Mouse (Mus musculus) natural killer cell, adult 2 months (primary cell): ENCODE results near the gene Cdc42bpg.
A peak's percentile ranks its signal among the peaks of the same experiment; 100 is the strongest.
"Not testable (repeated sequence)": the region's sequence is repeated elsewhere in the genome, so short reads cannot be mapped to it uniquely, and the experiment has no call there.

ENCODE experiments used
- DNase-seq, 2 experiments: peaks; one replicate each; pipeline ENCODE4 v3.0.0; 2022; ENCODE audit warnings: low spot score in 2 of 2

Gene Cdc42bpg

DNA sequence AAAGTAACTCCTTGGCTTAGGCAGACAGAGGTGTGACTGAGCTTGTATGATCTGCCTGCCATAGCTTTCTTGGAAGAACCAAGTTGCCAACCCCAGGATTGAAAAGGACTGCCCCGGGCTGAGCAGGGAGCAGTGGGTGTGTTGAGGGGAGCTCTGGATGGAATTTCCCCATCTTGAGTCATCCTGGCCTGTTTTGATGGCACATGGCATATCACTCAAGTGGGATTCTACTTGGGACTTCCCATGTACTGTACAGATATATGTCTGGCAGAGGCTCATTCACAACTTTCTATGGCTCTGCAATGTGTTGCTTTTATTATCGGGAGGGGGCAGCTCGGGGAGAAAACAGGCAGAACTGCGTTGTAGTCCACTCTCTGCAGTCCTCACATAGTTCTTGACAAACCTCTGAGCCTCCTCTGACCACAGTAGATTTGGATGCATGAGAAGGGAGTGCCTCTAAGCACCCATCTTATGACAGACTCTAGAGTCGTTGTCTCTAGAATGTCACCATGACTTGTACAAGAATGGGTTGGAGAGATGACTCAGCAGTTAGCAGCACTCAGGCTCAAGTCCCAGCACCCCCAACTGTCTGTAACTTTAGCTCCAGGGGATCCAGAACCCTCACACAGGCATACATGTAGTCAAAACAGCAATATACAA is 9.6 kb upstream of the Cdc42bpg start:
- no peak for DNase-seq

- DNase-seq, result peak; percentile 35 to 46
Measured at GRCm38 (mm10) chr19:6297641-6298040, 8.6 kb upstream of the Cdc42bpg start.

DNA sequence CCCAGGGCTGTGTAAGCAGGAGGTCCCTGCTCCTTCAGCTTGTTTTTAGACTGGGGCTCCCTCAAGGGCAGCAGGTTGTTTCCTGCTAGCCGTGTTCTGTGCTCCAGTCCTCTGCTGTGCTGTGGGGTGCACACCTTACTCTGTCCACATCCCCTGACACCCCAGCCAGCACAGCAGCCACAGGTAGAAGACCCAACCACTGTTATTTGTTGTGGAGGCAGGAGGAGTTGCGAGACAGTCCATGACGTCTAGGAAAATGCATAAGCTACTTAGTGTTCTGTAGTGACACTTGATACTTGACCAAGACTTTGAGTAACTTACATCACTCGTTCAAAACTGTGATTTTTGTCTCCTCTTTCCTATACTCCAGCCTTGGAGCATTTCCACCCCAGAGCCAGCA is 7.3 kb upstream of the Cdc42bpg start:
- no peak for DNase-seq

DNA sequence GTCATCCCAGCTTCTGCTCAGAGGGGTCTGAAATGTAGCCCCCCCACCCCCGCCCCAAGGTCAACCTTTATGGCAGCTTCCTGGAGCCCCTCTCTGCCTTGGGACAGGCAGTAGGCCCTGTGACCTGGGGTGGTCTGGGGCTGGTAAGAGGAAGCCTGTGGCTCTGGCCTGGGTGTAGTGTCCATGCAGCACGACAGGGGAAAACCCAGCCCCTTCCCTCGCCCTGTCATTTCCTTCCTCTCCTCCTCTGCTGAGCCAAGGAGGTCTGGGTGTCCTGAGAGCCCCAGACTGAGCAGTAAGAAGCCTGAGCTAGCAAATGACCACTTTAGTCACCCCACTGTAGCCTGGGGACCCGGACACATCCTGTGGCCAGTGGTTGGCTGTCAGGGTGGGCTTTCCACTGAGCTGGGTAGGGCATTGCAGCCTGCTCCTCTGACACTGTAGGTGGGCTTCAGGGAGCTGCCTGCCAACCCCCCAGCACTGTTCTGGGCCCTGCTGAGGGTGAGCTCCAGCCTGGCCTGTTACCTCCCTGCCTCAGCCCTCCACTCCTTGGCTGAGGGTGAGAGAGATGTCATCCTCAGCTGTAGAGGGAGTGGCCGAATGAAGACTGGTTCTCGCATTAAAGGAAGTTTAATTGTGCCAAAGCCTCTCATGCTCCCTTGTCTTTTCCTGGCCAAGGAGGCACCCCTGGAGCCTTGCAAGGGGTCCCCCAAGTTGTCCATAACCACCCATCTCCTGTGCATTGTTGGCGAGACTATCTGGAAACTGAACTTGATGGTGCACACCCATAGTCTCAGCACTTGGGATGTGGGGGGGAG is 6.6 kb upstream of the Cdc42bpg start:
- DNase-seq, result peak; percentile 36 to 46

GRCm38 (mm10) chr19:6300402-6300841 is 5.8 kb upstream of the Cdc42bpg start:
- DNase-seq, result no peak

- no peak for DNase-seq
Measured at GRCm38 (mm10) chr19:6302114-6302513, 4.1 kb upstream of the Cdc42bpg start.

GRCm38 (mm10) chr19:6302522-6302921 is 3.7 kb upstream of the Cdc42bpg start:
- DNase-seq, result no peak

- DNase-seq, result no peak
Measured at GRCm38 (mm10) chr19:6303831-6304230, 2.4 kb upstream of the Cdc42bpg start.

GRCm38 (mm10) chr19:6304787-6305516 is 1.3 kb upstream of the Cdc42bpg start:
- DNase-seq, result peak; percentile 78 to 88

DNA sequence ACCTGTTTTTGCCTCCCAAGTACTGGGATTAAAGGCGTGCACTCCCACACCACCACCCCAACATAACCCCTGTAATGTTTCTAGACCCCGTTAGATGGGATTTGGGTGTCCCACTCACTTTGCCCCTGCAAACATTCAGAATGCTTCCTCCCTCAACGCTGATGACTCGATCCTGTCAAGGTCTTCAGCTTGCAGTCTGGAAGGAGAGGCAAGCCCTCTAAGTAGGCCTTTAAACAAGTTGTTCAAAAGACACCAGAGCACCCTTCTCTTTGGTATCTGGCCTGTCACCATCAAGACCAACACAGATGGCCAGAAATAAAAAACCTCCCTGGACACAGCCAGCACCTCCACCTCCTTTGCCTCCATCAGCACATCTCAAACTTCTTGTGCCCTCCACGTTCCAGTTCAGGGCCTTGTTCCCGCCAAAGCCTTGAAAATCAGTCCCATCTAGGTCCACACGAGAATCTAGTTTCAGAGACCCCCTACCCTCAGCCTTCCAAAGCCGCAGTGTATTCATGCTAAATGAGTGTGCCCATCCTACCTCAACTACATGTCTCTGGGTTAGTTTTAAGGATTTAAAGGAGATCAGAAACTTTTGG is 640 bp upstream of the Cdc42bpg start:
- DNase-seq, result no peak

- peak; percentile 69 to 83 for DNase-seq
Measured at GRCm38 (mm10) chr19:6306586-6306985, 330 bp downstream of the Cdc42bpg start.

DNA sequence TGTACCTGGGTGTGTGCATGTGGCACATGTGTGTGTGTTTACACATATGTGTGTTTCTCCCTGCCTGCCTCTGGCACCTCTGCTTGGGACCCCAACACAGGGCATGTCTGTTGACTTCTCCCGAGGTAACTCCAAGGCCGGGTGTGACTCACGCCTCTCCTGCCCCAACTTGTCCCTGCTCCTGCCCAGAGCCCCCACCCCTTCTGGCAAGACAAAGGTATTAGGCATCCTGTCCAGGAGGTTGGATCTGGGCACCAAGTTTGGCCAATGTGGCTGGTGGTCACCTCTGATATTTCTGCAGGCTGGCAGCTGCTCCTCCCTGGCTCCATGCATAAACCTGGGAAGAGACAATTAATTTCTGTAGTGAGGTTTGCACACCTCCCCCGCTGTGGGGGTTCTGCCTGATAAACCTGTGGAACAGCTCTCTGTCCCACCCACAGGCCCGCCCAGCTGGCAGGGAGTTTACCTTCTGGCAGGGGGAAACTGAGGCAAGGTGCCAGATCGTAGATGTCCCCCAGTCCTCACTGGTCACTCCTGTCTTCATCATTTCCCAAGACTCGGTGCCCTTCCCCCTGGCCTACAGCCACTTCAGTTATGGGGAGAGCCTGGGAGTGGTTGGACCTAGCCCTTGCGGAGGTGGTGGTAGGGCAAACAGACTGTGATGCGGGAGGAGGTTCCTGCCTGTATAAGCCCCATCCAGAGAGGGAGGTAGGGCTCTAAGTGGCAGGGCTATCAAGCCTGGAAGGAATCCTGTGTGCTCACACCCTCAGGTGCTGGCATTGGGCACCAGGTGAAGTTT is 1.7 kb downstream of the Cdc42bpg start:
- no peak for DNase-seq

GRCm38 (mm10) chr19:6310181-6310580 is 3.9 kb downstream of the Cdc42bpg start:
- no peak for DNase-seq

GRCm38 (mm10) chr19:6311783-6312182 is 5.5 kb downstream of the Cdc42bpg start:
- DNase-seq, result not testable (repeated sequence)

DNA sequence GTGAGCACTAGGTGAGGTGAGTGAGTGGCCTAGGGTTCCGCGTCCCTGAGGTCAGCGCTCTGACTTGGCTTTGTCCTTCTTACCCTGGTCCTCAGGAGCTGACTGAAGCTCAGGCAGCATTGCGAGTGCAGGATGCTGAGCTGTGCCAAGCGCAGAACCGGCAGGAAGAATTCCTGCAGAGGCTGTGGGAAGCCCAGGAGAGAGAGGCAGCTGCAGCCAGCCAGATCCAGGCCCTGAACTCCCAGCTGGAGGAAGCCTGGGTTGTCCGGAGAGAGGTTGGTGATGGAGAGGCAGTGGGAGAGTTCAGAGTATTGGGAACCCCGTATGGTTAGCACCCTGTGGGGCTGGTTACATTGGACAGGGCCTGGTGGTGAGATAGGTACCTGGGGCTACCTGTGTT is 7.5 kb downstream of the Cdc42bpg start:
- no peak for DNase-seq

DNA sequence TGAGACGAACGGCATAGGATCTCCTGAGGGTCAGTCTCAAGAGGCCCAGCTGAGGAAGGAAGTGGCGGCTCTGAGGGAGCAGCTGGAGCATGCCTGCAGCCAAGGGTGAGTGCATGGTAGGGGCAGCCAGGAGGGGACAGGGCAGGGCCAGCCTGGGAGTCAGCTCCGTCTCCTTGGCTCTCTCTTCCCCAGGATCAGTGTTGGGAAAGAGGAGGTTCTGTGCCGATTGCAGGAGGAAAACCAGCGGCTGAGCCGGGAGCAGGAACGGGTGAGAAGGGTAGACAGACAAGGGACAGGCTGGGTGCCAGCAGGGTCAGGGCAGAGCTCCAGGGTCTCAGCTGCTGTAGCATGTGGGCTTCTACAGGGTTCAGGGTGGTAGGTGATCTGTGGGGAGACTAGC is 8.3 kb downstream of the Cdc42bpg start:
- DNase-seq, result no peak

- DNase-seq, result no peak
Measured at GRCm38 (mm10) chr19:6315573-6315972, 9.3 kb downstream of the Cdc42bpg start.

DNA sequence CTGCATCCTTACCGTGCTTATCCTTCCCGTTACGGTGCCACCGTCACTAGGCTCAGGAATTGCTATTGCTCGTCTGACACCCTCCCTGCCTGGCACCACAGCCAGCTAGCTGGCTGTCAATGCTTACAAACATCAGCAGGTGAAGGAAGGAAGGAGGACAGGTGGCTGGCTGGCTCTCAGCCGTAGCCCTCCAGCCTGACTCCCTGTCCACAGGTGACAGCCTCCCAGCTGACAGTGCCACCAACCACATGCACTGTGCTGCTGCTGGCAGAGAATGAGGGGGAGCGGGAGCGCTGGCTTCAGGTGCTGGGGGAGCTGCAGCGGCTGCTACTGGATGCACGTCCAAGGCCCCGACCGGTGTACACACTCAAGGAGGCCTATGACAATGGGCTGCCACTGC is 11.9 kb downstream of the Cdc42bpg start:
- no peak for DNase-seq

DNA sequence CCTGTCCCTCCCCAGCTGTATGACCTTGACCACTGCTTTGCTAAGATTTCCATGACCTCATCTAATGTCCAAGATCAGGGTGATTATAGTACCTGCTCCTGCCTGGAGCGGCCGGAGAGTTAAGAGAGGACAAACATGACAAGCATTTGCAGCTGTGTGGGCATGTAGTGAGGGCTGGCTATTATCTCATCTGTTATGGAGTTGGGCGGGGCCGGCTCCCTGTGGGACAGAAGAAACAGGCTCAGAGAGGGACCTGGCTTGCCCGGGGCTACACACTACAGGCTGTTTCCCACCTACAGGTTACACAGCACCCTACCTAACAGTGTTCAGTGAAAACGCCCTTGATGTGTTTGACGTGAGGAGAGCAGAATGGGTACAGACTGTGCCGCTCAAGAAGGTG is 15.1 kb downstream of the Cdc42bpg start:
- no peak for DNase-seq

DNA sequence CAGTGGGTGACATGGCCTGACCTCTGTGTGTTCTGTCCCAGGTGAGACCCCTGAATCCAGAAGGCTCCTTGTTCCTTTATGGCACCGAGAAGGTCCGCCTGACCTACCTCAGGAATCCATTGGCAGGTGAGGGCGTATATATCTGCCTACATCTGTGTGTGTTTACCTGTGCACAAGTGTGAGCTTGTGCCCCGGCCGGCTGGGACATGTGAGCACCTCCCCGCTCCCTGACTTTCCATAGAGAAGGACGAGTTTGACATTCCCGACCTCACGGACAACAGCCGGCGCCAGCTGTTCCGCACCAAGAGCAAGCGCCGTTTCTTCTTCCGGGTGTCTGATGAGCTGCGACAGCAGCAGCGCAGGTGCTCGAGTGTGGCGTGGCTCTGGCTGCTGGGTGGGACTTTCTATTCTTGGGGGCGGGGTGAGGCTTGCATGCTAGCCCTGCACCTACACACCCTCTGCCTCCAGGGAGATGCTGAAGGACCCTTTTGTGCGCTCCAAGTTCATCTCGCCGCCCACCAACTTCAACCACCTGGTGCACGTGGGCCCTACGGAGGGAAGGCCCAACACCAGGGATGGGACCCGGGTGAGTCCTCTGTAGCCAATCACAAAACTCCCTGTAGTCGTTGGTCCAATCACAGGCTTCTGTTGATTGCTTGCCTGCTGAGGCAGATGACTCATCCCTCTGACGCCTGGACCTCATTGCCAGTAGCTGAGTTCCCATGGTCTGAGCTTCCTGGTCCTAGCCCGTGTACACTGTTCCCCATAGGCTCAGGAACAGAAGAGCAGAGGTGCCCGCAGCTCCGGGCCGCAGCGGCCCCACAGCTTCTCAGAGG is 15.7 kb downstream of the Cdc42bpg start:
- DNase-seq, result no peak
